Mouse (Mus musculus) midbrain, postnatal 0 days (tissue): ENCODE data around the gene Rbm10. TPM values are rescaled to one million over a fixed set of nuclear protein-coding genes. Genes with fewer than 3 reads are reported as not detected.

Experiments used
- ATAC-seq: fragments of 200-750 bp; cut with Nextera tagmentation; 2 replicates; pipeline ENCODE4 v1.8.0; 2017; ENCODE audit warnings: moderate number of reproducible peaks, mild to moderate bottlenecking, moderate TSS enrichment, moderate library complexity; ENCODE audit not compliant: low FRiP score
- DNase-seq: peaks from one replicate; pipeline ENCODE4 v3.0.0-alpha.2; 2015; ENCODE audit warnings: low spot score
- H3K27ac ChIP-seq: fragments of 300-500 bp; sonication (generic); 2 replicates; pipeline ENCODE4 v1.5.1; 2014; ENCODE audit warnings: low read depth, mild to moderate bottlenecking, low read length, mixed read lengths
- H3K27me3 ChIP-seq: fragments of 300-500 bp; sonication (generic); 2 replicates; pipeline ENCODE4 v1.6.1; 2014; ENCODE audit warnings: low read length, control low read depth, mixed read lengths; ENCODE audit not compliant: insufficient read depth
- H3K36me3 ChIP-seq: fragments of 300-500 bp; sonication (generic); 2 replicates; pipeline ENCODE4 v1.6.1; 2014; ENCODE audit warnings: low read length, control low read depth, mixed read lengths; ENCODE audit not compliant: insufficient read depth
- H3K4me1 ChIP-seq: fragments of 300-500 bp; sonication (generic); 2 replicates; pipeline ENCODE4 v1.6.1; 2014; ENCODE audit warnings: mild to moderate bottlenecking, control low read depth, antibody characterized with exemption, low read length, mixed read lengths; ENCODE audit not compliant: insufficient read depth
- H3K4me2 ChIP-seq: fragments of 300-500 bp; sonication (generic); 2 replicates; pipeline ENCODE4 v1.6.1; 2014; ENCODE audit warnings: low read depth, mild to moderate bottlenecking, low read length, mixed read lengths; ENCODE audit not compliant: poor library complexity, severe bottlenecking
- H3K4me3 ChIP-seq: fragments of 300-500 bp; sonication (generic); 2 replicates; pipeline ENCODE4 v1.5.1; 2014; ENCODE audit warnings: low read depth, mild to moderate bottlenecking, low read length, moderate library complexity
- H3K9ac ChIP-seq: fragments of 300-500 bp; sonication (generic); replicated peaks from 2 replicates; pipeline ENCODE4 v1.6.1; 2014; ENCODE audit warnings: mild to moderate bottlenecking, low read length, moderate library complexity, mixed read lengths; ENCODE audit not compliant: poor library complexity, severe bottlenecking
- H3K9me3 ChIP-seq: fragments of 300-500 bp; sonication (generic); 2 replicates; pipeline ENCODE4 v1.6.1; 2016; ENCODE audit warnings: low read length, control low read depth
- CTCF ChIP-seq: IDR thresholded peaks from 2 replicates; pipeline ENCODE4 v1.5.1; 2016; ENCODE audit warnings: antibody characterized with exemption, mild to moderate bottlenecking
- WGBS: fragments of 180-500 bp; shearing (Covaris S2); extraction: QIAGEN DNeasy Blood & Tissue Kit; methylation state at CpG from one replicate; pipeline ENCODE4 v1.1.7; 2014; 5-methylcytosine and 5-hydroxymethylcytosine counted together
- polyA plus RNA-seq: library from polyadenylated mRNA; unstranded; fragments of >200 nt; fragmentation: Nextera tagmentation; extraction: Ambion mirVana; gene quantifications from 2 replicates; pipeline ENCODE4 v1.2.1, GENCODE M21; 2015
- total RNA-seq: library from RNA; depleted of rRNA; stranded (reverse); fragments of >200 nt; gene quantifications from 2 replicates; pipeline ENCODE4 v1.2.3, GENCODE M21; 2014

Gene Rbm10
- total and polyA plus RNA-seq, 2 experiments from 2014 or later, result 27.5 to 60.4 TPM

GRCm38 (mm10) chrX:20616861-20617175 is 485 bp upstream of the Rbm10 start:
- Histone ChIP-seq H3K9ac (peak overlapping the region; percentile 48), H3K4me1 (0 out of 2 replicates have a peak, but pooled peaks cover 2% of the 10 kb centered on the region), H3K27me3 (no peaks in the 10 kb centered on the region), H3K9me3 (no peaks in the 10 kb centered on the region), H3K36me3 (no peaks in the 10 kb centered on the region; the same call in 1 of the 2 replicates), H3K4me3 (peak overlapping the region; percentile 53), H3K27ac (peak overlapping the region; percentile 78), H3K4me2 (peak overlapping the region; percentile 45)
- no peak for DNase-seq
- ATAC-seq, result peak; percentile 55
- 17% methylated on average over 10 of the region's 17 CpGs for WGBS
- TF ChIP-seq CTCF, result no peak

DNA sequence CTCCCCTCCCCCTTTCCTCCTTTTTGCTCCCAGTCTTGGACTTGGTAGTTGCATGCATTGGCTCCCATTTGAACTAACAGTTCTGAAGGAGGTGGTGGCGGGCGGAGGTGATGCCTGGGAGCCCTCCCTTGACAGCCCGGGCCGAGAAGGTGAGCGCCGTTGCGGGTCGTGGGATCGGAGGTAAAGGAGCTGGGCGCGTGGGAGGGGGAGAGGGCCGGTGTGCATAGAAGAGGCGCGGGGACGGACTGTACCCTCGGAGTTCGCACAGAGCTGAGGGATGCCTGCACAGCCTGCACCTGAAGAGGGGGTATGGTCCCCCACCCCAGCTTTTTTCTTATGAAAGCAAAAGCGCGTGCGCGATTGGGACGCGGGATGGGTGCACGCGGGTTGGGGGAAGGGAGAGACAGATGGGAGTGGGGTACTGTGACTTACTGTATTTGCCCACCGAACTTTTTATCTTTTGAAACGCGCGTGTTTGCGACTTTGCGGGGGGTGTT is 648 bp downstream of the Rbm10 start:
- DNase-seq (peak; percentile 50), ATAC-seq (peak; percentile 54)
- 27% methylated on average over 30 of the region's 31 CpGs for WGBS
- H3K36me3 ChIP-seq, result no peaks in the 10 kb centered on the region; the same call in 1 of the 2 replicates
- peak overlapping the region; percentile 70 for H3K27ac ChIP-seq
- no peaks in the 10 kb centered on the region for H3K9me3 ChIP-seq
- 0 out of 2 replicates have a peak, but pooled peaks cover 2% of the 10 kb centered on the region for H3K4me1 ChIP-seq
- TF ChIP-seq CTCF, result no peak
- H3K4me3 ChIP-seq, result peak overlapping the region; percentile 53
- peak overlapping the region; percentile 54 for H3K4me2 ChIP-seq
- no peaks in the 10 kb centered on the region for H3K27me3 ChIP-seq
- peak overlapping the region; percentile 59 for H3K9ac ChIP-seq

DNA sequence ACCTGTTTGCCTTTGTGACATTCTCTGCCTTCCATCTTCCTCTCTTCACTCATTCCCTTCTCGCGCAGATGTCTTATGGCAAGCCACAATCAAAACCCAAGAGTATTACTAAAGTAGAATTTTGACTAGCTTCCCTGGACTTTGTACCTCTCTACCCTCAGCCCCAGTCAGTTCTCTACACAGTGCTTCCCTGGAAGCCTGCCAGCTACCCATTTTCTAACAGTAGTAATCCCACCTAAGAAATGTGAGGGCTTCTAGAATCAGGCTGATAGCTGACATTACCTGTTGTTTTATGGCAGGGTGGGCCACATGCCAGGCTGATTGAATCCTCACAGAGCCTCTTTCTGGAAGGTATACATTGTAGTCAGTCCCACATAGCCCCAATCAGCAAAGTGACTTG is 20.8 kb downstream of the Rbm10 start:
- WGBS, result 92% methylated on average over 2 of the region's 2 CpGs
- Histone ChIP-seq H3K4me3 (no peak overlapping the region), H3K9me3 (no peaks in the 10 kb centered on the region), H3K27me3 (no peaks in the 10 kb centered on the region), H3K27ac (no peak overlapping the region), H3K9ac (no peak overlapping the region), H3K36me3 (peaks cover 34% of the 10 kb centered on the region), H3K4me2 (no peak overlapping the region), H3K4me1 (no peaks in the 10 kb centered on the region)
- DNase-seq, result no peak
- ATAC-seq, result no peak
- TF ChIP-seq CTCF, result no peak

DNA sequence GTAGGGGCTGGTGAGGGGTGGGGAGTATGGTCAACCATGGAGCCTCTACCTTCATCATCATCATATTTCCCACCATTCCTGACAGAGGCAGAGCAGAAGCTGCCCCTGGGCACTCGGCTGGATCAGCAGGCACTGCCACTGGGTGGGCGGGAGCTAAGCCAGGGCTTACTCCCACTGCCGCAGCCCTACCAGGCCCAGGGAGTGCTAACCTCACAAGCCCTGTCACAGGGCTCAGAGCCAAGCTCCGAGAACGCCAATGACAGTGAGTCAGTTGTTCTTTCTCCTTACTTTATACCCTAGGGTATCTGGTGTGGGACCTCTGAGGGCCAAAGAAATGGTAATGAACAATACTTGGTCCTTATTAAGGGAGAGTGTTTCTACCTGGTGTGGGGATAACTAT is 27.5 kb downstream of the Rbm10 start:
- H3K4me2 ChIP-seq, result no peak overlapping the region
- H3K36me3 ChIP-seq, result peaks cover 16% of the 10 kb centered on the region
- ATAC-seq (no peak), DNase-seq (no peak)
- TF ChIP-seq CTCF, result no peak
- 73% methylated on average over 5 of the region's 5 CpGs for WGBS
- H3K27me3 ChIP-seq, result no peaks in the 10 kb centered on the region
- no peak overlapping the region for H3K4me3 ChIP-seq
- no peak overlapping the region for H3K9ac ChIP-seq
- no peaks in the 10 kb centered on the region for H3K4me1 ChIP-seq
- H3K9me3 ChIP-seq, result no peaks in the 10 kb centered on the region
- no peak overlapping the region for H3K27ac ChIP-seq

GRCm38 (mm10) chrX:20657593-20657992 is 40.3 kb downstream of the Rbm10 start:
- Histone ChIP-seq H3K36me3 (no peaks in the 10 kb centered on the region), H3K27me3 (no peaks in the 10 kb centered on the region), H3K9me3 (no peaks in the 10 kb centered on the region), H3K9ac (no peak overlapping the region), H3K27ac (no peak overlapping the region), H3K4me2 (peak overlapping the region; percentile 75; the same call in 1 of the 2 replicates), H3K4me1 (no peaks in the 10 kb centered on the region), H3K4me3 (peak overlapping the region; percentile 39; the same call in 1 of the 2 replicates)
- WGBS, result 33% methylated on average over 5 of the region's 5 CpGs
- ATAC-seq, result no peak
- no peak for TF ChIP-seq CTCF
- DNase-seq, result no peak

GRCm38 (mm10) chrX:20658026-20658652 is 40.8 kb downstream of the Rbm10 start, which contains the start of gene Uba1:
Gene Uba1 (plus strand): TSS chrX:20658326.
- Histone ChIP-seq H3K4me2 (peak within 1 kb of the TSS; percentile 75), H3K4me3 (peak within 1 kb of the TSS; percentile 39), H3K9me3 (no peaks in the 10 kb centered on the region), H3K27me3 (no peaks in the 10 kb centered on the region), H3K36me3 (no peaks in the 10 kb centered on the region), H3K9ac (no peak within 1 kb of the TSS; the same call in 1 of the 2 replicates), H3K27ac (no peak within 1 kb of the TSS), H3K4me1 (no peaks in the 10 kb centered on the region)
- ATAC-seq (peak; percentile 76), DNase-seq (peak; percentile 92)
- TF ChIP-seq CTCF, result no peak
- WGBS, result 22% methylated on average over 27 of the region's 27 CpGs
